In the genomic region with DNA sequence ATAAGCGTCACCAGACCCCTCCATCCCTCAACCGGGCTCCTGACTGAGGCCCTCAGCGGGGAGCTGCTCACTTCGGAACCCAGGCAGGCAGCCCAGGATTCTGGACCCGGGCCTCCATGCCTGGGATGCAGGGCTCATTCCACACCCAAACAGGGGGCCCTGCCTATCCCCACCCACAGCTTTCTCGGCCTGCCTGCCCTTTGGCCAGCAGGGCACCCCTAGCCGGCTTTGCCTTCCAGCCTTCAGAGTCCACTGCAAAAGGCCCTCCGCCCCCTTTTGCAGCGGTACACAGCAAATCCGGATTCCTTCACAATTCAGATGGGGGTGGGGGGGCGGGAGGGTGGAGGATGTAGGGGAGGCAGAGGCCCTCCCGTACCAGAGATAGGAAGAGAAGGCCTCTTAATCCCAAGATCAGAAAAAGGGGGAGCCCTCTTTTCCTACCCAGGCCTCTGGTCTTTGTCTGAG, we compare ENCODE assay signal across 8 mouse cellular contexts. TPM values are rescaled to one million over a fixed set of nuclear protein-coding genes. Genes with fewer than 3 reads are reported as not detected.
DNase-seq lines count a peak whose midpoint lies in the region; ATAC-seq and TF ChIP-seq lines count a peak whose summit lies in the region.

No protein-coding gene starts in this region.

- no peaks in the 10 kb centered on the region for H3K36me3 ChIP-seq in heart, embryonic 10.5 days
- H3K36me3 ChIP-seq in forebrain, embryonic 12.5 days (replicated peaks), result no peaks in the 10 kb centered on the region
- peaks cover 6% of the 10 kb centered on the region; the same call in 1 of the 2 replicates for H3K36me3 ChIP-seq in midbrain, postnatal 0 days (ENCODE audit: insufficient read depth, low read length)

- peak overlapping the region; percentile 65 for H3K4me2 ChIP-seq in forebrain, embryonic 12.5 days
- H3K4me2 ChIP-seq in midbrain, postnatal 0 days (ENCODE audit: low read depth, low read length, poor library complexity, severe bottlenecking), result peak overlapping the region; percentile 97

- peaks cover 71% of the 10 kb centered on the region for H3K4me1 ChIP-seq in heart, embryonic 10.5 days
- H3K4me1 ChIP-seq in forebrain, embryonic 12.5 days, result peaks cover 62% of the 10 kb centered on the region
- peaks cover 21% of the 10 kb centered on the region for H3K4me1 ChIP-seq in midbrain, postnatal 0 days (ENCODE audit: insufficient read depth, low read length)

- peak overlapping the region; percentile 89 for H3K9ac ChIP-seq in forebrain, embryonic 12.5 days
- peak overlapping the region; percentile 96 for H3K9ac ChIP-seq in midbrain, postnatal 0 days (replicated peaks; ENCODE audit: low read length, poor library complexity, severe bottlenecking)

- WGBS in heart, embryonic 10.5 days, result 2% methylated on average over 12 of the region's 12 CpGs
- WGBS in forebrain, embryonic 12.5 days, result under 1% methylated on average over 12 of the region's 12 CpGs
- WGBS in midbrain, postnatal 0 days, result 0% methylated on average over 12 of the region's 12 CpGs

- peak overlapping the region; percentile 83 for H3K4me3 ChIP-seq in heart, embryonic 10.5 days
- H3K4me3 ChIP-seq in forebrain, embryonic 12.5 days (replicated peaks), result peak overlapping the region; percentile 74
- peak overlapping the region; percentile 88 for H3K4me3 ChIP-seq in midbrain, postnatal 0 days (ENCODE audit: low read depth, low read length)

- DNase-seq in heart, embryonic 10.5 days (ENCODE audit: low spot score), result no peak
- no peak for DNase-seq in heart, postnatal 4 days
- DNase-seq in Muller cell, postnatal 12 days (ENCODE audit: inconsistent ontology term), result peak; percentile 59
- DNase-seq in kidney, postnatal 14 days, result peak; percentile 57
- DNase-seq in midbrain, postnatal 0 days (ENCODE audit: low spot score), result peak; percentile 46
- no peak for DNase-seq in frontal cortex, adult 2 months (ENCODE audit: extremely low spot score in 1 of 2, low spot score in 1 of 2)
- DNase-seq in spleen, adult 12 weeks (ENCODE audit: low spot score), result no peak

- peak; percentile 1 for ATAC-seq in forebrain, embryonic 12.5 days (ENCODE audit: low FRiP score)
- ATAC-seq in midbrain, postnatal 0 days (ENCODE audit: low FRiP score), result no peak; the same call in 1 of the 2 replicates

- H3K27me3 ChIP-seq in heart, embryonic 10.5 days (ENCODE audit: insufficient read depth, poor library complexity, severe bottlenecking), result 0 out of 2 replicates have a peak, but pooled peaks cover 4% of the 10 kb centered on the region
- H3K27me3 ChIP-seq in forebrain, embryonic 12.5 days, result no peaks in the 10 kb centered on the region
- H3K27me3 ChIP-seq in midbrain, postnatal 0 days (ENCODE audit: insufficient read depth, low read length), result no peaks in the 10 kb centered on the region

- no peaks in the 10 kb centered on the region for H3K9me3 ChIP-seq in heart, embryonic 10.5 days
- no peaks in the 10 kb centered on the region for H3K9me3 ChIP-seq in forebrain, embryonic 12.5 days
- H3K9me3 ChIP-seq in midbrain, postnatal 0 days (ENCODE audit: low read length), result no peaks in the 10 kb centered on the region

- peak overlapping the region; percentile 92 for H3K27ac ChIP-seq in heart, embryonic 10.5 days
- H3K27ac ChIP-seq in forebrain, embryonic 12.5 days, result peak overlapping the region; percentile 89
- H3K27ac ChIP-seq in midbrain, postnatal 0 days (ENCODE audit: low read depth, low read length), result peak overlapping the region; percentile 82

- peak; percentile 28 for TF ChIP-seq CTCF in midbrain, postnatal 0 days (IDR thresholded peaks at IDR 0.05)

RNA-seq across cellular contexts. Expression of gene Lrp1, which starts 1.0 kb away (rescaled TPM):
- polyA plus RNA-seq in heart, embryonic 10.5 days (2016; fragmentation: Nextera tagmentation; extraction: Ambion mirVana), result 37.4 and 51.8 TPM in 2 replicates
- 10 to 100 TPM; 68.8 to 73.0 TPM for total RNA-seq in heart, postnatal 4 days (2021)
- polyA plus RNA-seq in forebrain, embryonic 12.5 days (2016; fragmentation: Nextera tagmentation; extraction: Ambion mirVana), result 81.4 and 81.8 TPM in 2 replicates
- total RNA-seq in midbrain, postnatal 0 days (2014; rRNA removed), result 297 and 319 TPM in 2 replicates
- polyA plus RNA-seq in midbrain, postnatal 0 days (2015; fragmentation: Nextera tagmentation; extraction: Ambion mirVana), result 79.8 and 84.4 TPM in 2 replicates
- polyA plus RNA-seq in frontal cortex, adult 2 months (2012; rRNA removed), result 279 and 283 TPM in 2 replicates

RNA-seq across cellular contexts. Expression of gene Stat6, which starts 22.8 kb away (rescaled TPM):
- polyA plus RNA-seq in heart, embryonic 10.5 days (2016; fragmentation: Nextera tagmentation; extraction: Ambion mirVana), result 22.5 and 28.1 TPM in 2 replicates
- 10 to 100 TPM; 41.7 to 42.1 TPM for total RNA-seq in heart, postnatal 4 days (2021)
- polyA plus RNA-seq in forebrain, embryonic 12.5 days (2016; fragmentation: Nextera tagmentation; extraction: Ambion mirVana), result 4.5 and 5.4 TPM in 2 replicates
- total RNA-seq in midbrain, postnatal 0 days (2014; rRNA removed), result 6.1 and 10.2 TPM in 2 replicates
- 3.9 and 4.3 TPM in 2 replicates for polyA plus RNA-seq in midbrain, postnatal 0 days (2015; fragmentation: Nextera tagmentation; extraction: Ambion mirVana)
- polyA plus RNA-seq in frontal cortex, adult 2 months (2012; rRNA removed), result 11.0 and 11.9 TPM in 2 replicates

RNA-seq across cellular contexts. Expression of gene Nemp1, which starts 46.7 kb away (rescaled TPM):
- 7.7 and 8.8 TPM in 2 replicates for polyA plus RNA-seq in heart, embryonic 10.5 days (2016; fragmentation: Nextera tagmentation; extraction: Ambion mirVana)
- 1 to 10 TPM; 8.9 TPM for total RNA-seq in heart, postnatal 4 days (2021)
- polyA plus RNA-seq in forebrain, embryonic 12.5 days (2016; fragmentation: Nextera tagmentation; extraction: Ambion mirVana), result 10.0 TPM in 2 replicates
- 3.2 and 3.7 TPM in 2 replicates for total RNA-seq in midbrain, postnatal 0 days (2014; rRNA removed)
- 1.4 and 1.7 TPM in 2 replicates for polyA plus RNA-seq in midbrain, postnatal 0 days (2015; fragmentation: Nextera tagmentation; extraction: Ambion mirVana)
- polyA plus RNA-seq in frontal cortex, adult 2 months (2012; rRNA removed), result 4.5 and 4.8 TPM in 2 replicates

RNA-seq across cellular contexts. Expression of gene Nab2, which starts 48.4 kb away (rescaled TPM):
- polyA plus RNA-seq in heart, embryonic 10.5 days (2016; fragmentation: Nextera tagmentation; extraction: Ambion mirVana), result 11.4 and 12.6 TPM in 2 replicates
- 10 to 100 TPM; 13.5 to 14.9 TPM for total RNA-seq in heart, postnatal 4 days (2021)
- polyA plus RNA-seq in forebrain, embryonic 12.5 days (2016; fragmentation: Nextera tagmentation; extraction: Ambion mirVana), result 3.7 and 4.6 TPM in 2 replicates
- total RNA-seq in midbrain, postnatal 0 days (2014; rRNA removed), result 4.8 and 5.6 TPM in 2 replicates
- polyA plus RNA-seq in midbrain, postnatal 0 days (2015; fragmentation: Nextera tagmentation; extraction: Ambion mirVana), result 1.4 and 1.6 TPM in 2 replicates
- polyA plus RNA-seq in frontal cortex, adult 2 months (2012; rRNA removed), result 38.2 and 46.1 TPM in 2 replicates

Comparison
In these comparisons a context has a peak if more than half of its experiments do, and no peak if none do; other contexts are left out.
1. DNase-seq: peak in Muller cell, postnatal 12 days (single experiment), kidney, postnatal 14 days (single experiment) and midbrain, postnatal 0 days (single experiment); none in heart, embryonic 10.5 days (single experiment), heart, postnatal 4 days (single experiment), frontal cortex, adult 2 months (0 of 2) and spleen, adult 12 weeks (single experiment).
2. Peak in every context shown above with its lines, with median percentiles within 50 percentile points of each other: H3K27ac ChIP-seq and H3K4me3 ChIP-seq.